Mouse (Mus musculus) lung, postnatal 10 days (tissue): ENCODE results near the gene Plxnb2.

Experiments
- DNase-seq: peaks from one replicate; pipeline ENCODE4 v3.0.0; 2021

Plxnb2 gene

DNA sequence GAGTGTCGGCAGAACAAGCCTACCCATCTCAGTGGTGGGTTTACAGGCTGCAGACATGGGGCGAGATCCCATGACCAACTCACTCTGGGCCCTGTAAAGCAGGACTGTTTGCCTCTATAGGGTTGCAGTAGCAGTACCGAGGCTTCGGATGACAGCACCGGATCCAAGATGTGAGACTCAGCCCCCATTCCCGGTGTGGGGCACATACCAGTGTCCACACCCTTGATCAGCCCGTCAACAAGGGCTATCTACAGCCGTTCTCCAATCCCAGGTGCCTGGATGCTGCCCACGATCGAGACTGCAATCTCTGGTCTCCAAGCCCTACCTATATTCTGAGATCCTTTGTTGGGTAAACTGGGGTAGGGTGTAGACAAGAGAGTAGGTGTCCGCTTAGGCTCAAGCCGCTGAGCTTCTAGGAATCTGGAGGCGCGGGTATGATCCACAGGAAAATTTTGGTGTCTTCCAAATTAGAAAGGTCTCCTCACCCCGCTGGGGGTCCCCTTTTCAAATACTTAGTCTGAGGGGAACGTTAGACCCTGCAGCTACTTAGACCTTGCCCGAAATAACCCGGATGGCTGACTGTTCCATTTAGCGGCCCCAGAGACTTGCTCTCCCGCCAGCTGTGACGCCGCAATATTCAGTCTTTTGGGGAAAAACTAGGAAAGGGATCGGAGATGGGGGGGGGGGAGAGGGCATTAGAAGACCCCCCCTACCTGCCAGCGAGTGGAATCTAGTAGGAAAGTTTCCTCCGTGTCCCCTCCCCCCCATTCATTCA is 31.9 kb downstream of the Plxnb2 start:
- DNase-seq: peak; percentile 35

DNA sequence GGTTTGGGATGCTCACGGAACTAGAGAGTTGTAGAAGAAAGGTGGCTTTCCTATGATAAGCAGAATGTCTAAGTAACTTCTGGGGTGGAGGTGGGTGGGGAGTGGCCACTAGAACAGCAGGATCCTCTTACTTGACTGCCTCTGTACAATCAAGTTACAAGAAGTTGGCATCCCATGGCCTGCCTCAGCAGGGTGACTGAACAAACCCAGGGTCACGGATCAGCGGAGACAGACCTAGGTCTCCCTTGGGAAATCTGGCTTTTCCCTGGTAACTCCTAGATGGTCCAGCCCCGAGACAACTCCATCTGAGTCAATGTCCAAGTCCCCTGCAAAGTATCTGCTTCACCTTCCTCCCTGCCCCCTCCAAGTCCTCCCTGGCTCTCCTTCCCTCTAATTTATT is 32.7 kb downstream of the Plxnb2 start:
- DNase-seq: no peak

DNA sequence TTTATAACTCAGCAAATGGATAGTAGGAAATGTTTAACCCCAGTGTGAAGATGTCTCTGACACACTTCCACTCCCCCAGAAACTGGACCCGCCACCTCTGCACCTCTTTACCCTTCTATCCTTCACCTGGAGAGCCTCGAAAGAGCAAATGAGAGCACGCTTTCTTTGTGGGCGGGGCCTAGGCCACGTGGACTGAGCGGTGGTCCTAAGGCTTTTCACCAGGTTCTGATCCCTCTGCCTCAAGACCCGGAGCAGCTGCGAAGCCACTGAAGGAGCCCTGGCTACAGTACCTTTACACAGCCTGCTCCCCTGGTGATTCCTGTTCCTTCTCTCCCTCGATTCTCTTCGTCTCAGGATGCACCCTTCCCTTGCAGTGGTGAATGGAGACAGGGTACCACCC is 33.1 kb downstream of the Plxnb2 start:
- no peak for DNase-seq

DNA sequence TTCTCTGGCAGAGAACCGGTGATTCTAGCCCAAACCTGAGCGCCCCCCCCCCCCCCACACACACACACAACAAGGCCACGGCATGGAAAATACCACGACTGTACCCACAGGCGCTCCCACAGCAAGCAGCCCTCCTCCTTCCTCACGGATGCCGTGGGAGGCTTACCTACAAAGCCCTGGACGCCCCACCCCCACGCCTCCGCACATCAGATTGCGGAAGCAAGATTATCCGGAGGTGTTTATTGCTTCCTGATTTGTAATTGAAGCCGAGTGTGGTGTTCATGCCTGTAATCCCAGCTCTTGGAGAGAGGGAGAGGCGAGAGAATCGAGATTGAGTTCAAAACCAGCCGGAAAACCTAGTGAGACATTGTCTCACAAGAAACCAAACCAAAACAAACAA is 33.6 kb downstream of the Plxnb2 start:
- no peak for DNase-seq

DNA sequence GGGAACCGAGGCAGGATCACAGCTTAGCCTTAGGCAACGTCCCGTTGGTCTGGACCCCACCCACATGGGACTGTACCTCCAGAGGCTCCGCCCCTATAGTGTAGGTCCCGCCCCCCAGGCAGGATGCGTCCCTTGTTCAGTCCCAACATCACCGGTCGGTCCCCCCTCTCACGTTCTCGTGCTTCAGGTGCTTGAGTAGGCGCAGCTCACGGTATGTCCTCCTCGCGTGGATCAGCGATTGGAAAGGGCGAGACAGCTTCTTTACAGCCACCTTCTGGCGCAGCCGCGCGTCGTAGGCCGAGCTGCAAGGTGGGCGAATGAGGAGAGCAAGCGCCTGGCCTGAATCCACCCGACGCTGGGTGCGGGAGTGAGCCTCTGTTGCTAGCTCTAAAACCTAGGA is 34.1 kb downstream of the Plxnb2 start:
- peak; percentile 74 for DNase-seq

DNA sequence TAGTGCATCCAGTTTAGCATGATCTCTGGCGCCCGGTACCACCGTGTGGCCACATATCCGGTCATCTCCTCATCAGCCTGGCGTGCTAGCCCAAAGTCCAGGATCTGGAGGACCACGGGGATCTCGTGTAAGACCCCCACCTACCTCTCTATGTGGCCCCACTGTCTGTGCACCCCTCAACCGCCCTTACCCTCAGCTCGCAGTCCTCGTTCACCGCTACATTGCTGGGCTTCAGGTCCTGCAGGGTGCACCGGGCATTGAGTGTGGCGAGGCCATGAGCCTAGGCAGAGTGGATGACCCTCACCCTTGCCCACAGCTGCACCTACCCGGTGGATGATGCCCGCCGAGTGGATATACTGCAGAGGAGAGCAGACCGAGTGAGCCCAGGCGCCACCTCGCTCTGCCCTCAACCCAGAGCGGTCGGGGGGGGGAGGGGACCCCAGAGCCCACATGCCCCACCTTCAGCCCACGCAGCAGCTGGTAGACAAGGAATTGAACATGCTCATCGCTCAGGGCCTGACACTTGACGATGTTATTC is 34.7 kb downstream of the Plxnb2 start:
- no peak for DNase-seq

DNA sequence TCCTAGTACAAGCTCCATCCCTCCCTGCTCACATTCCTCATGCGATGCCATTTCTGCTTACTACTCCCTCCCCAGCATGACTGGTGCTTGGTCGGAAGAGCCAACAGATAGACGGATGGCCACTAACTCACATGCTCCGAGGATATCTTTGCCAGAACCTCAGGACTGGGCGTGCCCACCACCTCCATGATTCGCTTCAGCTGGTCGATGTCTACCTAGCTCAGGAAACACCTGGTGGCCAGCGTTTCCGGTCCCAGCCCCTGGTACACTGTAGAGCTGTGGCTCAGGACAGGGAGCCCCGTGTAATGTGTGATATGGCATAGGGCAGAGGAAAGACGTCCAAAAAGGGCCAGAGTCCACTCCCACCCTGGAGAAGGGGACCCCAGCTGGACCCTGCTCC is 35.6 kb downstream of the Plxnb2 start:
- DNase-seq: no peak

DNA sequence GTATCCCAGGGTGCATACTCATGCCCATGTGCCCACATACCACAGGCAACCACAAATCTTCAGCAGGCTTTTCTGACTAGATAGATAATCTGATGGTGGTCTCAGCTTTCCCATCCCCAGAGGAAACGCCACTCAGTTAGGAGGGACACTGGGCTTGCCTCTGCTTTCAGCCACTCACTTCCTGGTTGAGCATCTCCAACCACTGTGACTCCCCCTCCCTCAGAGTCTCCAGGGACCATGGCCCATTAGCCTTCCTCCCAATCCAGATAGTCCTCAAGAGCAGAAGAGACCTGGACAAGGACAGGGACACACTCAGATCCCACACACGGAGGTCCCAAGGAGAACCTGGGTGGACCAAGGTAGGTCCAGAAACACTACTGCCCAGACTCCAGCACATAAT is 37.5 kb downstream of the Plxnb2 start:
- DNase-seq: no peak

DNA sequence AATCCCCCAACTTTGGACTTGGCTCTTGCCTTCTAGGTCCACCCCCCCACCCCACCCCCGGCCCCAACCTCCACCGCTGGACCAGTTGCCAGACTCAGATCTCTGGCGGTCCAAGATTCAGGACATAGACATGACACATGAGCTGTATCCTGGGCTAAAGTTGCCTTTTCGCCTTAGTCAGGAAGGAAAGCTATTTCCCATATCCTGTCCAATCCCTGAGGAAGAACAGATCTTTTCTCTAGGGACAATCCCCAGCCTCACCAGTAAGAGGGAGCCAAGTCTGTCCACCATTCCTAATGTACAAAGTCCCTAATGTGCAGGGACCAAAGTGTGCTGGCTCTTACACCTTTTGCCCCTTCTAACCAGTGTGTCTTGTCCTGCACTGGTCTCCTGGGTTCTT is 38.7 kb downstream of the Plxnb2 start:
- DNase-seq: no peak

DNA sequence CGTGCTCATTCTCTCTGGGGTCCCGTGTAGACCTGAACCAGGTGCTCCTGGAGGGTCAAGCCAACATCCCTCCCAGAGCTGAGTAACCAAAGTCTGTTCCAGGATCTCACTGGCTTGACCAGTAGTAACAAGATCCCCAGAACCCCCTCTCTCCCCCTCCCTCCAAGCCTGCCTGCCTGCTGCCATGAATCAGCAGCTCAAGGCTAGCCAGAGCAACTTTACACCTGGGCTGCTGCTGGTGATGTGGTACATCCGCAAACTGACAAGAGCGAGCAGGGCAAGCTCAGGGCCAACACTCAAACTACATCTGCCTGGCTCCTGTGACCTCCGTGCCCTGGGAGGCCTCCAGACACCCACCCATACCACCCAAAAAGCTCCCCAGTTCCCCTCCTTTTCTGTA is 39.1 kb downstream of the Plxnb2 start:
- no peak for DNase-seq

DNA sequence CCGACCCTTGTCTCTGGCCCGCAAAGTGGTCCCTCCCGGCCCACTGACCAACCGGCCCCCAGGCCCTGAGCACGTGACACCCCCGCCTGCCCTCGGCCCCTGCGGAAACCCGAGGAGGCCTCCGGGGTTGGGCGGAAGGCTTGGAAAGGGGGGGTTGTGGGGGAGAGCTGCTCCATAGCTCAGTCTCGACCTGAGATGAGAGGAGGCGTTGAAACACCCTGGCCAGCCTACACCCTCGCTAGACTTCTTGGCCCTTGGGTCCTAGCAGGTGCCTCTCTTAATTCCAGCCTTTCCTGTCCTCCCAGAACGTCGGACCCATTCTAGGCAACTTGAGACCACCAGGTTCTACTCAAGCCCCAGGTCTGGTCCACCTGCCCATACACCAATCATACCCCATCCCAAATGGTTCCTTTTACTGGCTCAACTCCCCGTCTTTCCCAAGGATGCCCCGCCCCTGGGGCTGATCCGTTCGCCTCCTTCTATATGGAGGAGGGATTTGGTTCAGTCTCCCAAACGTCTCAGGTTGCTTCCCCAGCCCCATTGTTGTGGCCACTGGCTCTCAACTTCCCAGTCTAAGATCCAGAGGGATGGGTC is 39.8 kb downstream of the Plxnb2 start, which contains the start of gene Mapk12:
Mapk12 (minus strand) TSS at position 45 of the 594 bp plus-strand sequence.
- DNase-seq: peak; percentile 75

DNA sequence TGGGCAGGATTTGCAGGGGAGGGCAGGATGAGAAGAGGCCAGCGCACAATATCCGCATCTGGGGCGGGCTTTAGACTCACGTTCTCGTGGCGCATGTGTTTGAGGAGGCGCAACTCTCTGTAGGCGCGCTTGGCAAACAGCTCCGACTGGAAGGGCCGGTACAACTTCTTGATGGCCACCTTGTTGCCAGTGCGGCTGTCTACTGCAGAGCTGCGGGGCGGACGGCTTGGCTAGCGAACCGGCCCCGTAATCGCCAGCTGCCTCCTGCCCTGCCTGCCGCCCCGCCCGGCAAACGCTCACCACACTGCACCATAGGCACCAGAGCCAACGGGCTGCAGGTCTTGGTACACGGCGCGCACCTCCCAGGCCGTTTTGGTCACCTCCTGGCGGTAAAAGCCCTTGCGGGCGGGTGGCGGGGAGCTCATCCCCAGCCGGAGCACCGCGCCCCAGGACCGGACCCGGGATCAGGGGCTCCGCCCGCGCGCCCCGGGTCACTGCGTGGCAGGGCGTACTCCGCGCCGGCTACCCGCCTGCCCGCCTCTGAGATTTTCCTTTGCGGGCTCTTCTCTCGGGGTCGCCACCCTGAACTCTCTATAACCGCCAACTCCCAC is 40.4 kb downstream of the Plxnb2 start:
- DNase-seq: peak; percentile 60

DNA sequence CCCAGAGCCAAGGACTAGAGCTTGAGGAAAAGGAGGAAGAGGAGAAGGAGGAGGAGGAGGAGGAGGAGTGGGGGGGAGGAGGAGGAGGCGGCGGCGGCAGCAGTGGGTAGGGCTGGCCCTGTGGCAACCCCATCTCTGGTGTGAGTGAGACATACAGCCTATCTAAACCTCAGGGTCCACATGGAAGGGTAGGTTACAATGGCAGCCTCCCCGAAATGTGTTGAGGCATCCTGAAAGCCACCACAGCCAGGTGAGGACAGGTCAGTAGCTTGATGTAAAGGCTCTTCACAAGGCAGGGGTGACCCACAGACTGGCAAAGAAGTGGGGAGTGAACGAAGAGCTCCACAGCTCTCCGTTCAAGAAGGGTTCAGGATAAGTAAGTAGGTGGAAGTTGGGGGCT is 42.1 kb downstream of the Plxnb2 start:
- no peak for DNase-seq

DNA sequence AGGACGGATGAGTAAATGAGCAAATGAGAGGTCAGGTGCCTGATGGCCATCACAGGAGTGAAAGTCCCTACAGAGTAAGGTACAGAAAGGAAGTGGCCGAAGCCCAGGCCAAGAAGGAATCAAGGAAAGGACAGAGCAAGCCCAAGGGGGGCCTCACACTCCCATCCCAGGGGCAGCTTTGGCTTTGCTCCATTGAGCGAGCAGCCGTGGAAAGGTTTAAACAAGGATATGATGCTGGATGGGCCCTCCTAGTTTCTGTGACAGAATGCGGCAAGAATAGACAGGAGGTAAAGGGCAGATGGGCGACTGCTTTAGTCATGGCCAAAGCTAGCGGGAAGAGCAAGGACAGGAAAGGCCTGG is 42.6 kb downstream of the Plxnb2 start:
- no peak for DNase-seq

DNA sequence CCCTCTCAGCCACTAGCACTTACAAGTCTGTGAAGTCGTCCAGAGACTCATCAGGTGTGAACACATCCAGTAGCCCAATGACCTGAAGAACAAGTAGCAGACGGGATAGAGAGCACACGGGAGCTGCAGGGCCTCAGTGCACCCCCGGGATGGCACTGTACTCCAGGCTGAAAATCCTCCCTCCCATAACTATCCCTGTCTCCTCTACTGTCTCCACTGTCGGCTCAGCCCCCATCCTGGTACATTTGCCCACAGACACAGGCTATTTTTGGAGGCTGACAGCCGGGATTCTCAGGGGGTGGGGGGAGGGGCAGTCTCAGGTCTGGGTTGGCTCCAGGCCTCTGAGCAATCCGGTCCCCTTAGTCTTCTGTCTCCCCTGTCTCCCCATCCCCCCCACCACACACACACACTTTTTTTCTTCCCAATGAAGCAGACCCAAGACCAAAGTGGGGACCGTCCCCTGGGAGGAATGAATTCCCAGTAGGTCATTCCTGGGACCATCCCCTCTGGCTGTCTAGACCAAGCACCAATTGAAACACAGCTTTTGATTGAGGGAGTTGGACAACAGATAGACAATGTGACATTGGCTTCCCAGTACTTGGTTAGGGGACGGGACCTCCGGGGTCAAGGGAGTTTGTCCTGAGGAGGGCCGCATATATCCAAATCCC is 43.1 kb downstream of the Plxnb2 start:
- no peak for DNase-seq

DNA sequence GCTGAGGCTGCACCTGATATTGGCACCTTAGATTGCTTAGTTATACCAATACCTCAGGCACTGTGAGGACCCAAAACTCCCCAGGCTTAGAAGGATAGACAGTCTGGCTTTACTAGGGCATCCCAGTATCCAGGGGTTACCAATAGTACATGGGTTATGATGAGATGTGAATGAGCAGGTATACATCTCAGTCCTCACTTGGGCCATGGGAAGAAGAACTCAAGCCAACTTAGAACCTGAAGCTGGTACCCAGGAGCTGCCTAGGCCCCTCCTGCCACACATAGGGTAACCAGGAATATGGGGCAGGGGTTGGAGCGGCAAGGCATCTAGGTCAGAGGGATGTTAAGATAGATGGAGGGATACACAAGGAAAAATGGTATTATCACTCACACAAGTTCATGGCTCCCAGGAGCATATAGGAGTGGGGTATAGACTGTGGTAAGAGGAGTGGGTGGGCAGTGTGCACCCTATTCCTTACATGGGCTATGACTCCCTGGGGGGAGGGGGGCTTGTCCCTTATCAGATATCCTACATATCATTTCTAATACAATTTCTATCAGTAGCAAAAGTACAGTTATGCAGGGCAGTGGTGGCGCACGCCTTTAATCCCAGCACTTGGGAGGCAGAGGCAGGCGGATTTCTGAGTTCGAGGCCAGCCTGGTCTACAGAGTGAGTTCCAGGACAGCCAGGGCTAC is 44.0 kb downstream of the Plxnb2 start:
- DNase-seq: no peak

DNA sequence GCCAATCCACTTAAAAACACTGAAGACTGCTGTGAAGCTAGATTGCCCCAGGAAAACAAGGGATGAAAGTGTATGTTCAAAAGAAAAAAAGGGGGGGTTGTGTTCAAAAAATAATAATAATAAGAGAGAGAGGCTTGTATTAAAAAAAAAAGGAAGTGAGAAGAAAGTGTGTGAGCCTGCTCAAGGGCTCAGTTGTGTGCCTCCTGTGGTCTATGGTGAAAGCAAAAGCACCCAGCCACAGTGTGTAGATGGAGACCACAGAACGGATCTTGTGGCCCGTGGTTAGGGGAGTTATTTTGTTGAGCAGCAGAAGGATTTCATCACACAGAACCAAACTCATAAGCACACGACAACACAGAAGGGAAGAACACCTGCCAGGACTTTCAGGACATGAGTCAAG is 49.3 kb downstream of the Plxnb2 start:
- no peak for DNase-seq

DNA sequence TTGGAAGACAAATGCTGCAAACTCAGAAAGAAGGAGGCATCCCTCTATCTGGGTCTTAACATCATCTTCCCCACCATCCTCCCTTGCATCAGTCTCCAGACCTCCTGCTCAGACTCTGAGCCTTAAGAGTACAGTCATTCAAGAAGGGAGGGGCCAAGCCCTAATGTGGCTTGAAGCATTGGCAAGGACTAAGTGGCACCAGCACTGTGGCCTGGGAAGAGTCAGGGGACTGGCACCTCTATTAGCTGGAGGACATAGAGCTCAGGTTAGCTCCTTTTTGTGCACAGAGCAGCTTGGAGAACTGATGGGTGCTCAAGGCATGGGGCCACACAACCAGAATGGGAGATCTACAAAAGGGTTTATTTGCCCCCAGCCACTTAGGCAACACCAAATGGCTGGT is 50.3 kb downstream of the Plxnb2 start:
- no peak for DNase-seq

DNA sequence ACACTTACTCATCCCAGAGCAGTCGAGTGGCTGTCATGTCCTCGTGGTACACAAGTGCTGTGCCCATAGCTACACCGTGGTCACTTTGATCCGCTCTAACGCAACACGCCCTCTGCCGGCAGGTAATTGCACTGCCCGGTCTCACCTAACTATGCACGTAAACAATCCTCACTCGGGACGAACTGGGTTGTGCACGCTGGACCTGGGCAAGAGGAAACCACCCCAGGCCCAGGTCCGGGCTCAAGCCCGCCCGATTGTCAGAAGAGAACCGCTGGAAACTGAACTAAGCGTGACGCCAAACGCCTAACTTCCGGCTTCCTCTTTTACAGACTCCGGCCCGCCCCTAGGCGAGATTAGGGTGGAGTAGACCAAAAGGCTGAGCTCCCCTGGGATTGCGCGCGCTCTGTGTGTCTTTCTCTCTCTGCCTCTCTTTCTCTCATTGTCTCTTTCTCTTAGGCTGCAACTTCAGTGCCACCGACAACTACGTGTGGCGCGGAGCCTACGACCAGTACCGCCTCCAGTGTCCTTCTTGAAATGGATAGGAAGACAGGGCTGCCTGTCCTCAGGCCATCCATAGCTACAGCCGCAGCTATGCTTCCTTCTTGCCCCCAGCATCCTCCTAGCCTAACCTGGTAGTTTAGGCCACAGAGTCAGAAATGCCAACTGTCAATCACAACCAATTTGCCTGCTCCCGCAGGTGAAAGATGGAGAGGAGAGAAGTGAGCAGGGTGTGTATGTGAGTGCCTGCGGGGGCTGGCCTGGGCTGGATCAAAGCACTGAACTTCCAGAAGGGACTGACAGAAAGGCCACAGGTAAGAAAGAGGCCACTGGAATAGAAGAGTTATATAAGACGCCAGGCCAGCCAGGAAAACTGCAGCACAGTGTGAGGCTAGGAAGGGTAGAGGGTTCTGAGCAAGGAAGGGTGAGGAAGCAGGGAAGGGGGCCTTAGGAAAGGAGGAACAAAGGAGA is 51.9 kb downstream of the Plxnb2 start, which contains the start of gene Hdac10:
Hdac10 (minus strand) TSS at position 319 of the 969 bp plus-strand sequence.
- DNase-seq: peak; percentile 89

DNA sequence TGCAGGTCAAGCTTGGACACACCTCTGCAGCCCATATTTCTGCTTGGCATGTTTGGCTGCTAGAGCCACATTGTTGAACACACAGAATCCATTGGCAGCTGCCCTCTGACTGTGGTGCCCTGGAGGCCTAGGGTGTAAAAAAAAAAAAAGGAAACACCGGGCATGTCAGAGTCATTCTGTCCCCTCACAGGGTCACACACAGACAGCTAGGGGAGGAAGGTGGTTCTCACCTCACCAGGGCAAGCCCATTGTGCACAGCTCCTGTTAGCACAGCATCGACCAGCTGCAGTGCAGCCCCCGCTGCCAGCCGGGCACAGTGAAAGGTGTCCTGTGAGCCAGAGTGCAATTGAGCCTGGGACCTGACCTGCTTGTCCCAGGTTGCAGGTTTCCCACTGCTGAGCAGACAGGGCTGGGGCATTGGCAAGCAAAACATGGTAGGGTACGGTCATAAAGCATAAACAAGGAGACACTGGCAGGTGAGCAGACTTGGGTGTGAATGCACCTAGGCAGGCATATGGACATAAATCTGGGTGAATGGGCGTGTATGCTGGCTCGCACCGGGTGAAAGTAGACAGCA is 53.1 kb downstream of the Plxnb2 start:
- DNase-seq: no peak

DNA sequence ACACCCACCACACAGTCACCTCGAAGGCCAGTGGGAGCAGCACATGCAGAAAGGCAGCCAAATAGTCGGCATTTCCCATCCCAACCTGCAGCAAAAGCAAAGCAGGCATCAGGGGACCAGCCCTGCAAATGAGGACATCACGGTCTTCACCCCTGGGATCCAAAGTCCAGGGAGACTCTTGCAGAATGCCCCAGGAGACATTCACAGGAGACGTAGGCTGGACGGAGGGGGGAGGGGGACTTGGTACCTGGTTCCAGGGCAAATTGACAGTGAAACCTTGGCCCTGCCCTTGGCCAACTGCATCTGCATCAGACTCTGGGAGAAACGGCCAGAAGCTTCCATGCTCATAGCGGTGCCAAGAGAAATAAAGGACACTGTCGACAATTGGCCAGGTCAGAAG is 54.0 kb downstream of the Plxnb2 start:
- DNase-seq: no peak
